Mouse (Mus musculus) ES-E14 (cell line): ENCODE measurements around the gene Fgfr1op2.

Experiments used
- HCFC1 ChIP-seq: IDR thresholded peaks from 2 replicates; pipeline ENCODE4 v1.6.1; 2012; ENCODE audit warnings: low read length, inconsistent platforms, borderline replicate concordance; ENCODE audit not compliant: insufficient read depth
- ZNF384 ChIP-seq: IDR thresholded peaks from 2 replicates; pipeline ENCODE4 v1.6.1; 2012; ENCODE audit warnings: low read depth, low read length, inconsistent platforms

- no peak for TF ChIP-seq HCFC1
- TF ChIP-seq ZNF384 = no peak
These were observed 36.9 kb downstream of the Fgfr1op2 start for GRCm38 (mm10) chr6:146613907-146614306.
